Mouse (Mus musculus) liver, embryonic 14.5 days (tissue): Measurements from ENCODE around the gene Tpgs1.

Experiments used
- CTCF ChIP-seq: IDR thresholded peaks from 2 replicates; pipeline ENCODE4 v1.5.1; 2016; ENCODE audit warnings: antibody characterized with exemption, low read depth, control low read depth
- EP300 ChIP-seq: IDR thresholded peaks from 2 replicates; pipeline ENCODE4 v1.6.1; 2016; ENCODE audit warnings: antibody characterized with exemption, low read depth

- TF ChIP-seq CTCF (no peak), EP300 (no peak)
Observed at GRCm38 (mm10) chr10:79696129-79696651, 27.0 kb downstream of the Tpgs1 start.
